Mouse (Mus musculus) hindbrain, embryonic 16.5 days (tissue): ENCODE data around the gene Acyp1. TPM values are rescaled to one million over a fixed set of nuclear protein-coding genes. Genes with fewer than 3 reads are reported as not detected.

ENCODE experiments used
- ATAC-seq: fragments of 200-750 bp; cut with Nextera tagmentation; 2 replicates; pipeline ENCODE4 v1.8.0; 2017; ENCODE audit warnings: moderate TSS enrichment, moderate library complexity
- H3K27ac ChIP-seq: fragments of 300-500 bp; sonication (generic); 2 replicates; pipeline ENCODE4 v1.5.1; 2014; ENCODE audit warnings: low read depth, mild to moderate bottlenecking, control low read depth, low read length, moderate library complexity
- H3K27me3 ChIP-seq: fragments of 300-500 bp; sonication (generic); replicated peaks from 2 replicates; pipeline ENCODE4 v1.6.1; 2014; ENCODE audit warnings: low read length; ENCODE audit not compliant: control insufficient read depth, insufficient read depth
- H3K36me3 ChIP-seq: fragments of 300-500 bp; sonication (generic); 2 replicates; pipeline ENCODE4 v1.6.1; 2014; ENCODE audit warnings: mild to moderate bottlenecking, low read length, moderate library complexity, mixed read lengths; ENCODE audit not compliant: control insufficient read depth, insufficient read depth
- H3K4me1 ChIP-seq: fragments of 300-500 bp; sonication (generic); 2 replicates; pipeline ENCODE4 v1.6.1; 2014; ENCODE audit warnings: low read depth, low read length; ENCODE audit not compliant: control insufficient read depth, insufficient read depth
- H3K4me2 ChIP-seq: fragments of 300-500 bp; sonication (generic); 2 replicates; pipeline ENCODE4 v1.6.1; 2014; ENCODE audit warnings: mild to moderate bottlenecking, low read length, control low read depth, moderate library complexity
- H3K4me3 ChIP-seq: fragments of 300-500 bp; sonication (generic); 2 replicates; pipeline ENCODE4 v1.5.1; 2014; ENCODE audit warnings: mild to moderate bottlenecking, low read length, control low read depth, moderate library complexity
- H3K9ac ChIP-seq: fragments of 300-500 bp; sonication (generic); 2 replicates; pipeline ENCODE4 v1.6.1; 2014; ENCODE audit warnings: low read depth, mild to moderate bottlenecking, control low read depth, low read length, moderate library complexity
- H3K9me3 ChIP-seq: fragments of 300-500 bp; sonication (generic); 2 replicates; pipeline ENCODE4 v1.6.1; 2014; ENCODE audit warnings: mild to moderate bottlenecking, low read length, moderate library complexity; ENCODE audit not compliant: control insufficient read depth
- WGBS: fragments of 180-500 bp; shearing (Covaris S2); extraction: QIAGEN DNeasy Blood & Tissue Kit; methylation state at CpG from one replicate; pipeline ENCODE4 v1.1.7; 2014; 5-methylcytosine and 5-hydroxymethylcytosine counted together
- polyA plus RNA-seq: library from polyadenylated mRNA; unstranded; fragments of >200 nt; fragmentation: Nextera tagmentation; extraction: Ambion mirVana; gene quantifications from 2 replicates; pipeline ENCODE4 v1.2.1, GENCODE M21; 2015

The Acyp1 gene
- polyA plus RNA-seq, 1 experiment from 2014 or later: 58.4 TPM

GRCm38 (mm10) chr12:85278919-85279318, 9.3 kb downstream of the Acyp1 start:
- Histone ChIP-seq H3K27me3 (no peaks in the 10 kb centered on the region), H3K36me3 (peaks cover 3% of the 10 kb centered on the region; the same call in 1 of the 2 replicates), H3K9me3 (no peaks in the 10 kb centered on the region), H3K27ac (no peak overlapping the region), H3K4me1 (peaks cover 6% of the 10 kb centered on the region), H3K4me3 (no peak overlapping the region), H3K9ac (no peak overlapping the region), H3K4me2 (no peak overlapping the region)
- ATAC-seq: no peak
- WGBS: 94% methylated on average over 10 of the region's 10 CpGs

- no peak overlapping the region for H3K9ac ChIP-seq
- no peak for ATAC-seq
- no peak overlapping the region for H3K4me2 ChIP-seq
- no peaks in the 10 kb centered on the region for H3K9me3 ChIP-seq
- no peak overlapping the region for H3K4me3 ChIP-seq
- peaks cover 6% of the 10 kb centered on the region for H3K4me1 ChIP-seq
- no peaks in the 10 kb centered on the region for H3K27me3 ChIP-seq
- H3K36me3 ChIP-seq: peaks cover 3% of the 10 kb centered on the region; the same call in 1 of the 2 replicates
- H3K27ac ChIP-seq: no peak overlapping the region
- WGBS: 66% methylated on average over 5 of the region's 5 CpGs
These were observed 12.0 kb downstream of the Acyp1 start for GRCm38 (mm10) chr12:85276273-85276672.

GRCm38 (mm10) chr12:85273508-85273907, 14.7 kb downstream of the Acyp1 start:
- ATAC-seq: no peak
- Histone ChIP-seq H3K9ac (no peak overlapping the region), H3K36me3 (peaks cover 3% of the 10 kb centered on the region; the same call in 1 of the 2 replicates), H3K27me3 (no peaks in the 10 kb centered on the region), H3K27ac (no peak overlapping the region), H3K4me1 (peaks cover 4% of the 10 kb centered on the region; the same call in 1 of the 2 replicates), H3K9me3 (no peaks in the 10 kb centered on the region), H3K4me2 (no peak overlapping the region), H3K4me3 (no peak overlapping the region)
- WGBS: 95% methylated on average over 10 of the region's 10 CpGs

GRCm38 (mm10) chr12:85271843-85272206, 16.4 kb downstream of the Acyp1 start:
- H3K4me1 ChIP-seq: peaks cover 4% of the 10 kb centered on the region; the same call in 1 of the 2 replicates
- no peaks in the 10 kb centered on the region for H3K27me3 ChIP-seq
- no peak overlapping the region for H3K4me2 ChIP-seq
- 76% methylated on average over 4 of the region's 4 CpGs for WGBS
- no peak overlapping the region for H3K9ac ChIP-seq
- no peaks in the 10 kb centered on the region for H3K9me3 ChIP-seq
- no peak overlapping the region for H3K27ac ChIP-seq
- H3K4me3 ChIP-seq: no peak overlapping the region
- no peak for ATAC-seq
- peaks cover 3% of the 10 kb centered on the region; the same call in 1 of the 2 replicates for H3K36me3 ChIP-seq

- 73% methylated on average over 7 of the region's 7 CpGs for WGBS
- Histone ChIP-seq H3K27ac (no peak overlapping the region), H3K9ac (no peak overlapping the region), H3K4me3 (no peak overlapping the region), H3K4me1 (peaks cover 4% of the 10 kb centered on the region; the same call in 1 of the 2 replicates), H3K27me3 (no peaks in the 10 kb centered on the region), H3K36me3 (peaks cover 3% of the 10 kb centered on the region; the same call in 1 of the 2 replicates), H3K4me2 (no peak overlapping the region), H3K9me3 (no peaks in the 10 kb centered on the region)
- no peak for ATAC-seq
These were observed 17.0 kb downstream of the Acyp1 start for GRCm38 (mm10) chr12:85271132-85271842.

- peak within 1 kb of the TSS; percentile 73 for H3K4me2 ChIP-seq
- ATAC-seq: peak; percentile 98
- peaks cover 4% of the 10 kb centered on the region; the same call in 1 of the 2 replicates for H3K4me1 ChIP-seq
- under 1% methylated on average over 35 of the region's 35 CpGs for WGBS
- peak within 1 kb of the TSS; percentile 86 for H3K9ac ChIP-seq
- peaks cover 3% of the 10 kb centered on the region; the same call in 1 of the 2 replicates for H3K36me3 ChIP-seq
- peak within 1 kb of the TSS; percentile 90 for H3K27ac ChIP-seq
- no peaks in the 10 kb centered on the region for H3K27me3 ChIP-seq
- no peaks in the 10 kb centered on the region for H3K9me3 ChIP-seq
- peak within 1 kb of the TSS; percentile 61 for H3K4me3 ChIP-seq
These were observed 17.9 kb downstream of the Acyp1 start, which contains the start of gene Mlh3 for GRCm38 (mm10) chr12:85270319-85270718. Mlh3 (minus strand) TSS chr12:85270599.

GRCm38 (mm10) chr12:85269821-85270220, 18.4 kb downstream of the Acyp1 start:
- peaks cover 4% of the 10 kb centered on the region; the same call in 1 of the 2 replicates for H3K4me1 ChIP-seq
- H3K4me3 ChIP-seq: peak overlapping the region; percentile 61
- peak overlapping the region; percentile 73 for H3K4me2 ChIP-seq
- peaks cover 3% of the 10 kb centered on the region; the same call in 1 of the 2 replicates for H3K36me3 ChIP-seq
- WGBS: 57% methylated on average over 3 of the region's 3 CpGs
- H3K27me3 ChIP-seq: no peaks in the 10 kb centered on the region
- no peaks in the 10 kb centered on the region for H3K9me3 ChIP-seq
- peak overlapping the region; percentile 86 for H3K9ac ChIP-seq
- peak overlapping the region; percentile 90 for H3K27ac ChIP-seq
- ATAC-seq: no peak

GRCm38 (mm10) chr12:85266248-85266647, 22.0 kb downstream of the Acyp1 start:
- no peak overlapping the region for H3K27ac ChIP-seq
- 93% methylated on average over 3 of the region's 3 CpGs for WGBS
- no peaks in the 10 kb centered on the region for H3K9me3 ChIP-seq
- ATAC-seq: no peak
- H3K27me3 ChIP-seq: no peaks in the 10 kb centered on the region
- H3K9ac ChIP-seq: no peak overlapping the region
- no peaks in the 10 kb centered on the region for H3K36me3 ChIP-seq
- no peak overlapping the region for H3K4me3 ChIP-seq
- peaks cover 4% of the 10 kb centered on the region; the same call in 1 of the 2 replicates for H3K4me1 ChIP-seq
- no peak overlapping the region for H3K4me2 ChIP-seq

- H3K27ac ChIP-seq: no peak overlapping the region
- peaks cover 2% of the 10 kb centered on the region; the same call in 1 of the 2 replicates for H3K4me1 ChIP-seq
- no peaks in the 10 kb centered on the region for H3K9me3 ChIP-seq
- no peak overlapping the region for H3K9ac ChIP-seq
- H3K4me2 ChIP-seq: no peak overlapping the region
- WGBS: 67% methylated on average over 7 of the region's 7 CpGs
- H3K27me3 ChIP-seq: no peaks in the 10 kb centered on the region
- H3K36me3 ChIP-seq: no peaks in the 10 kb centered on the region; the same call in 1 of the 2 replicates
- ATAC-seq: no peak
- H3K4me3 ChIP-seq: no peak overlapping the region
These were observed 23.3 kb downstream of the Acyp1 start for GRCm38 (mm10) chr12:85264940-85265339.
